Mouse (Mus musculus) cerebellum, adult 2 months (tissue): ENCODE measurements around the gene 1700057G04Rik. TPM values are rescaled to one million over a fixed set of nuclear protein-coding genes. Genes with fewer than 3 reads are reported as not detected.

ENCODE experiments used
- DNase-seq, 2 experiments: peaks; one replicate each; pipeline ENCODE4 v3.0.0; 2021
- H3K27ac ChIP-seq: fragments of 200-500 bp; 2 replicates; pipeline ENCODE4 v1.5.1; 2012; ENCODE audit warnings: low read length, control low read depth, inconsistent platforms; ENCODE audit not compliant: insufficient read depth
- H3K27me3 ChIP-seq: fragments of 200-500 bp; 2 replicates; pipeline ENCODE4 v1.6.1; 2012; ENCODE audit warnings: inconsistent platforms, mild to moderate bottlenecking, low read length, moderate library complexity; ENCODE audit not compliant: control insufficient read depth, insufficient read depth
- H3K4me1 ChIP-seq: fragments of 200-500 bp; 2 replicates; pipeline ENCODE4 v1.6.1; 2011; ENCODE audit warnings: low read length; ENCODE audit not compliant: control insufficient read depth, insufficient read depth
- H3K4me3 ChIP-seq: fragments of 200-500 bp; replicated peaks from 2 replicates; pipeline ENCODE3; 2011; ENCODE audit warnings: mild to moderate bottlenecking, low read depth, low read length, control low read depth; ENCODE audit not compliant: insufficient read depth
- CTCF ChIP-seq: fragments of 200-500 bp; IDR thresholded peaks from 2 replicates; pipeline ENCODE4 v1.5.1; 2011; ENCODE audit warnings: low read depth, mild to moderate bottlenecking, control low read depth, low read length, moderate library complexity, borderline replicate concordance; ENCODE audit not compliant: insufficient read depth
- POLR2A ChIP-seq: fragments of 200-500 bp; IDR thresholded peaks from 2 replicates; pipeline ENCODE4 v1.6.1; 2011; ENCODE audit warnings: low read length, control low read depth, borderline replicate concordance; ENCODE audit not compliant: insufficient read depth
- WGBS: fragments of 180-500 bp; shearing (Covaris S2); methylation state at CpG from one replicate; pipeline ENCODE4 v1.1.7; 2018; 5-methylcytosine and 5-hydroxymethylcytosine counted together
- polyA plus RNA-seq: library from polyadenylated mRNA; depleted of rRNA; stranded (reverse); fragments of >200 nt; gene quantifications from 2 replicates; pipeline ENCODE4 v1.2.3, GENCODE M21; 2012; rRNA removed

Gene 1700057G04Rik
- polyA plus RNA-seq, 1 experiment, result not detected

GRCm38 (mm10) chr9:92383415-92383814, 74.2 kb downstream of the 1700057G04Rik start:
- TF ChIP-seq CTCF, result no peak
- TF ChIP-seq POLR2A, result no peak
- H3K4me1 ChIP-seq, result no peaks in the 10 kb centered on the region
- H3K4me3 ChIP-seq, result no peak overlapping the region
- no peak for DNase-seq
- no peak overlapping the region for H3K27ac ChIP-seq
- WGBS, result 77% methylated on average over 3 of the region's 3 CpGs
- H3K27me3 ChIP-seq, result no peaks in the 10 kb centered on the region

DNA sequence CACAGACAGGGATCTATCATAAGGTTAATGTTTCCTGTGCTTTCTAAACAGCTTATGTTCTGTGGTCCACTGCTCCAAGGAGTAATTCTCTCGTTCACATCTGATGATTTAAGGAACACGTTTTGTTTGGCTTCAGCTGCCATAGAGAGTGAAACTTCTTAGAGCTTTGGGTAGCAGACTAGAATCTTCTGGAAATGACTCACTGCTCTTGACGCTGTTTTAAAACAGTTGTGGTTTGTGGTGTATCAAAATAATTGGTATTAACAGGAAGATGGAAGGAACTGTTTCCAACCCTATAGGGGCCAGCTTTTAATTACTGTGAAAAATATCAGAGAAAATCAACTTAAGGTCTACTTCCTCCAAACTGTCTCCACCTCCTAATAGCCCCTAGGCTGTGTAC, 75.2 kb downstream of the 1700057G04Rik start:
- 75% methylated on average over 3 of the region's 3 CpGs for WGBS
- no peaks in the 10 kb centered on the region for H3K27me3 ChIP-seq
- no peak for DNase-seq

DNA sequence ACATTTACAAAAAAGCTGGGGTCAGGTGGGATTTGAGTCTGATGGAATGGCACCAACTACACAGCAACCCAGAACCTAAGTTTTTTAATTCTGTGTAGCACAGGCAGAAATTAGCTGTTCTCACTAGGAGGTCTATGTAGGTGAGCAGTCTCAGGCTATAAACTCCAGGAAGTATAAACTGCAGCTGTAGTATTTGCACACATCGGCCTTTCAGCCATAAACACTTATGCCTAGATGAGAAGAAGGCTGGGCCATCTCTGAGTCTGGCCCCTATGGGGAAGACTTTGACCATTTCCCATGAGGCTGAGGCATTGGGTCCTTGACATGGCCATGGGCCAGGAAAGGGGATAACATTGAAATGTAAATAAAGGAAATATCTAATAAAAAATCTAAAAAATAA, 76.7 kb downstream of the 1700057G04Rik start:
- WGBS, result 100% methylated on average over 1 of the region's 1 CpGs
- H3K4me3 ChIP-seq, result no peak overlapping the region
- no peak for TF ChIP-seq CTCF
- TF ChIP-seq POLR2A, result no peak
- no peak overlapping the region for H3K27ac ChIP-seq
- H3K4me1 ChIP-seq, result no peaks in the 10 kb centered on the region
- no peaks in the 10 kb centered on the region for H3K27me3 ChIP-seq
- DNase-seq, result no peak

More for the DNA sequence above, 75.2 kb downstream of the 1700057G04Rik start:
- TF ChIP-seq POLR2A, result no peak
- no peak for TF ChIP-seq CTCF
- H3K4me3 ChIP-seq, result no peak overlapping the region
- no peak overlapping the region for H3K27ac ChIP-seq
- no peaks in the 10 kb centered on the region for H3K4me1 ChIP-seq

GRCm38 (mm10) chr9:92386871-92387270, 77.7 kb downstream of the 1700057G04Rik start:
- 57% methylated on average over 1 of the region's 1 CpGs for WGBS
- no peak for DNase-seq

DNA sequence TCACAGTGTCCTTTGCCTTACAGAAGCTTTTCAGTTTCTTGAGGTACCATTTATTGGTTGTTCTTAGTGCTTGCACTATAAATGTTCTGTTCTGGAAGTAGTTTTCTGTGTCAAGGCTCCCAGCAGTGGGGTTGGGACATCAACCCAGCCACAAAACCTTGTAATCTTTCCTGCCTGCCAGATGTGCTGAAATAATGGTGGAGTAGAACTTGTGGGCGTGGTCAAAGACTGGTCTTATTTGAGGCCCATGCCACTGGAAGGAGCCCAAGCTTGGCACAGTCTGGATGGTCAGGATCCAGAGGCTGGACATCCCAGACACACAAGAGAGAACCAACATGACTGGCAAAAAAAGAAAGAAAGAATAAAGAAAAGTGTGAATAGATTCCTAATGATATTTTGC, 78.2 kb downstream of the 1700057G04Rik start:
- DNase-seq, result no peak
- 95% methylated on average over 1 of the region's 1 CpGs for WGBS

More at GRCm38 (mm10) chr9:92386871-92387270, 77.7 kb downstream of the 1700057G04Rik start:
- Histone ChIP-seq H3K4me3 (no peak overlapping the region), H3K4me1 (no peaks in the 10 kb centered on the region), H3K27ac (no peak overlapping the region), H3K27me3 (no peaks in the 10 kb centered on the region)
- TF ChIP-seq CTCF, result no peak
- TF ChIP-seq POLR2A, result no peak

DNA sequence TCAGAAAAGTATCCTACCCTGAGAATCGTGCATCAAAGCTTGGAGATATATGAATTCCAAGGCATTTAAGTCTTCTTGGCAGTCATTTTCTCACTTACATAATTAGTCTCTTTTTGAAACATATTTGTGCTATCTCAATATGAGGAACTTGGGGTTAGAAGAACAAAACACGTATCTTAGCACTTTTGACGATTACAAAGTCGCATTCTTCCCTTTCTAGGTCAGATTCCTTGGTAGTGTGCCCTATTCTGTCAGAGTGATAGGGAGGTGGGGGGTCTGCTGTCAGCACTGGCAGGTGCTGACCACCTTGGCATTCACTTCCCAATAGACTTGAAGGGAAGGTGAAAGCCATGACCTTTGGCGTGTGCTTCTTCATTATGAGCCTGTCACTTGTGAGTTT, 93.5 kb downstream of the 1700057G04Rik start:
- TF ChIP-seq CTCF (no peak), POLR2A (no peak)
- no peak overlapping the region for H3K27ac ChIP-seq
- 73% methylated on average over 5 of the region's 5 CpGs for WGBS

More for the DNA sequence above, 78.2 kb downstream of the 1700057G04Rik start:
- Histone ChIP-seq H3K4me1 (no peaks in the 10 kb centered on the region), H3K4me3 (no peak overlapping the region), H3K27me3 (no peaks in the 10 kb centered on the region), H3K27ac (no peak overlapping the region)
- TF ChIP-seq CTCF (no peak), POLR2A (no peak)

More for the DNA sequence above, 93.5 kb downstream of the 1700057G04Rik start:
- Histone ChIP-seq H3K4me3 (no peak overlapping the region), H3K27me3 (no peaks in the 10 kb centered on the region), H3K4me1 (no peaks in the 10 kb centered on the region)
- no peak for DNase-seq

Other genes with a start within 250 kb of the 1700057G04Rik start
- 0.28 and 0.32 TPM in 2 replicates for gene Plscr5, start 116.4 kb upstream of the 1700057G04Rik start, polyA plus RNA-seq
- 6.0 and 6.8 TPM in 2 replicates for gene Plscr1, start 59.6 kb upstream of the 1700057G04Rik start, polyA plus RNA-seq
- gene Plscr2, start 33.8 kb upstream of the 1700057G04Rik start, polyA plus RNA-seq, result 4.0 and 4.4 TPM in 2 replicates
- gene Plscr4, start 148.0 kb downstream of the 1700057G04Rik start, polyA plus RNA-seq, result 6.0 and 6.6 TPM in 2 replicates
- 9.7 and 10.3 TPM in 2 replicates for gene Plod2, start 232.8 kb downstream of the 1700057G04Rik start, polyA plus RNA-seq